Mouse (Mus musculus) spleen, adult 2 months (tissue): ENCODE measurements around the gene Lrcol1. TPM values are rescaled to one million over a fixed set of nuclear protein-coding genes. Genes with fewer than 3 reads are reported as not detected.

ENCODE experiments used
- DNase-seq, 2 experiments: peaks; one replicate each; pipeline versions ENCODE4 v3.0.0 to v3.0.0-alpha.2; 2012 to 2021; ENCODE audit warnings: low spot score in 2 of 2, low read depth in 1 of 2
- H3K27ac ChIP-seq: fragments of 200-500 bp; 2 replicates; pipeline ENCODE4 v1.5.1; 2012; ENCODE audit warnings: low read length, inconsistent platforms; ENCODE audit not compliant: insufficient read depth
- H3K27me3 ChIP-seq: fragments of 200-500 bp; 2 replicates; pipeline ENCODE4 v1.6.1; 2012; ENCODE audit warnings: mild to moderate bottlenecking, moderate library complexity, low read length, inconsistent platforms; ENCODE audit not compliant: control insufficient read depth, insufficient read depth
- H3K36me3 ChIP-seq: fragments of 200-500 bp; 2 replicates; pipeline ENCODE4 v1.6.1; 2012; ENCODE audit warnings: mild to moderate bottlenecking, low read length, inconsistent platforms; ENCODE audit not compliant: control insufficient read depth, insufficient read depth
- H3K4me1 ChIP-seq: fragments of 200-500 bp; 2 replicates; pipeline ENCODE4 v1.6.1; 2011; ENCODE audit warnings: inconsistent platforms; ENCODE audit not compliant: control insufficient read depth, insufficient read depth, insufficient read length
- H3K4me3 ChIP-seq: fragments of 200-500 bp; 2 replicates; pipeline ENCODE4 v1.5.1; 2011; ENCODE audit warnings: mild to moderate bottlenecking, inconsistent platforms; ENCODE audit not compliant: insufficient read depth, insufficient read length; ENCODE audit errors: extremely low read depth
- CTCF ChIP-seq: fragments of 200-500 bp; IDR thresholded peaks from 2 replicates; pipeline ENCODE4 v1.5.1; 2011; ENCODE audit warnings: mild to moderate bottlenecking, inconsistent platforms; ENCODE audit not compliant: insufficient read depth, insufficient read length, insufficient replicate concordance; ENCODE audit errors: extremely low read depth
- POLR2A ChIP-seq: fragments of 200-500 bp; IDR thresholded peaks from 2 replicates; pipeline ENCODE4 v1.6.1; 2011; ENCODE audit warnings: low read depth, low read length, inconsistent platforms
- WGBS: fragments of 180-500 bp; shearing (Covaris S2); methylation state at CpG from one replicate; pipeline ENCODE4 v1.1.7; 2018; 5-methylcytosine and 5-hydroxymethylcytosine counted together
- polyA plus RNA-seq: library from polyadenylated mRNA; depleted of rRNA; stranded (reverse); fragments of >200 nt; gene quantifications from 2 replicates; pipeline ENCODE4 v1.2.3, GENCODE M21; 2012

Lrcol1 gene
- polyA plus RNA-seq, 1 experiment, result not detected

GRCm38 (mm10) chr5:110385263-110385662 lies 40.7 kb downstream of the Lrcol1 start:
- TF ChIP-seq CTCF (no peak), POLR2A (no peak)
- Histone ChIP-seq H3K4me3 (no peak overlapping the region), H3K27ac (no peak overlapping the region), H3K4me1 (peaks cover 8% of the 10 kb centered on the region), H3K27me3 (peaks cover 3% of the 10 kb centered on the region; the same call in 1 of the 2 replicates), H3K36me3 (no peaks in the 10 kb centered on the region)
- 91% methylated on average over 4 of the region's 4 CpGs for WGBS
- DNase-seq, result no peak

GRCm38 (mm10) chr5:110386371-110387330 lies 42.1 kb downstream of the Lrcol1 start:
- H3K27ac ChIP-seq, result no peak overlapping the region
- H3K4me3 ChIP-seq, result peak overlapping the region; percentile 51
- H3K27me3 ChIP-seq, result peaks cover 3% of the 10 kb centered on the region; the same call in 1 of the 2 replicates
- peaks cover 8% of the 10 kb centered on the region for H3K4me1 ChIP-seq
- no peak for TF ChIP-seq POLR2A
- TF ChIP-seq CTCF, result no peak
- H3K36me3 ChIP-seq, result no peaks in the 10 kb centered on the region
- 9% methylated on average over 89 of the region's 90 CpGs for WGBS
- DNase-seq, result peak in 1 of 2 experiments; percentile 28

GRCm38 (mm10) chr5:110387332-110387731 lies 42.8 kb downstream of the Lrcol1 start:
- no peak for TF ChIP-seq POLR2A
- no peak for TF ChIP-seq CTCF
- peaks cover 3% of the 10 kb centered on the region; the same call in 1 of the 2 replicates for H3K27me3 ChIP-seq
- peaks cover 8% of the 10 kb centered on the region for H3K4me1 ChIP-seq
- peak overlapping the region; percentile 51; the same call in 1 of the 2 replicates for H3K4me3 ChIP-seq
- H3K36me3 ChIP-seq, result no peaks in the 10 kb centered on the region
- H3K27ac ChIP-seq, result no peak overlapping the region
- DNase-seq, result no peak
- whole genome bisulfite sequencing, result 53% methylated on average over 8 of the region's 8 CpGs

- no peaks in the 10 kb centered on the region for H3K36me3 ChIP-seq
- H3K27me3 ChIP-seq, result peaks cover 3% of the 10 kb centered on the region; the same call in 1 of the 2 replicates
- TF ChIP-seq CTCF (no peak), POLR2A (no peak)
- DNase-seq, result no peak
- WGBS, result 69% methylated on average over 4 of the region's 4 CpGs
- H3K27ac ChIP-seq, result no peak overlapping the region
- no peak overlapping the region for H3K4me3 ChIP-seq
- H3K4me1 ChIP-seq, result peaks cover 8% of the 10 kb centered on the region
These were observed 46.1 kb downstream of the Lrcol1 start for GRCm38 (mm10) chr5:110390631-110391030.

GRCm38 (mm10) chr5:110392727-110393126 lies 48.2 kb downstream of the Lrcol1 start:
- Histone ChIP-seq H3K27ac (no peak overlapping the region), H3K36me3 (no peaks in the 10 kb centered on the region), H3K4me1 (no peaks in the 10 kb centered on the region), H3K4me3 (no peak overlapping the region), H3K27me3 (no peaks in the 10 kb centered on the region)
- TF ChIP-seq POLR2A, result no peak
- TF ChIP-seq CTCF, result no peak
- DNase-seq, result no peak
- WGBS, result 94% methylated on average over 5 of the region's 5 CpGs

GRCm38 (mm10) chr5:110395006-110395661 lies 50.6 kb downstream of the Lrcol1 start:
- Histone ChIP-seq H3K27me3 (no peaks in the 10 kb centered on the region), H3K27ac (no peak overlapping the region), H3K36me3 (no peaks in the 10 kb centered on the region), H3K4me3 (no peak overlapping the region), H3K4me1 (no peaks in the 10 kb centered on the region)
- TF ChIP-seq CTCF (no peak), POLR2A (no peak)
- DNase-seq, result no peak
- 88% methylated on average over 5 of the region's 5 CpGs for WGBS

- 95% methylated on average over 8 of the region's 8 CpGs for WGBS
- no peaks in the 10 kb centered on the region for H3K36me3 ChIP-seq
- no peak for DNase-seq
- H3K27ac ChIP-seq, result no peak overlapping the region
- no peak for TF ChIP-seq CTCF
- no peak for TF ChIP-seq POLR2A
- no peak overlapping the region for H3K4me3 ChIP-seq
- H3K4me1 ChIP-seq, result no peaks in the 10 kb centered on the region
- no peaks in the 10 kb centered on the region for H3K27me3 ChIP-seq
These were observed 56.6 kb downstream of the Lrcol1 start for GRCm38 (mm10) chr5:110401101-110401500.
